Mouse (Mus musculus): ENCODE data around the gene Rffl.

DNA sequence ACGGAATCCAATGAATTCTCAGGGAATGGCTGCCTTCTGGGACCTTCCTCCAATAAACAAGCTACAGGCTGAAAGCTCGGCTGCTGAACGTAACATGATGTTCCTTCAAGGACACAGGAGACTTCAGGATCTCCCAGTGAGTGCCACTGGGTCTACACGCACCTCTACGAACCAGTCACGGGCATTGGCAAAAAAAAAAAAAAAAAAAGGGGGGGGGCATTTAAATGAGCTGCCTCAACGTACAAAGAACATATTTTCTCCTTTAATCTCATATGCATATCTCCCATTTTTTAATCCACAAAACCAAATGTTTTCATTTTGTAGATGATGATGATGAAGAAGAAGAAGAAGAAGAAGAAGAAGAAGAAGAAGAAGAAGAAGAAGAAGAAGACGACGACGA lies 5.1 kb downstream of the Rffl start:
- no peak for TF ChIP-seq CTCF (IDR thresholded peaks at IDR 0.05; ENCODE audit: control insufficient read depth, insufficient read depth, insufficient read length)
- TF ChIP-seq MYOD1 (IDR thresholded peaks at IDR 0.05; ENCODE audit: control insufficient read depth, insufficient read length, low read depth) = no peak
- TF ChIP-seq MAX (IDR thresholded peaks at IDR 0.05) = no peak

Measured in C2C12 (cell line).